Mouse (Mus musculus): ENCODE data around the gene Gprc5b. TPM values are rescaled to one million over a fixed set of nuclear protein-coding genes. Genes with fewer than 3 reads are reported as not detected.

Gprc5b gene
- polyA plus RNA-seq, 1 experiment = not detected

- TF ChIP-seq GATA1 (IDR thresholded peaks at IDR 0.05; ENCODE audit: low read length) = no peak
Observed at GRCm38 (mm10) chr7:118994231-118994842, 674 bp downstream of the Gprc5b start.

DNA sequence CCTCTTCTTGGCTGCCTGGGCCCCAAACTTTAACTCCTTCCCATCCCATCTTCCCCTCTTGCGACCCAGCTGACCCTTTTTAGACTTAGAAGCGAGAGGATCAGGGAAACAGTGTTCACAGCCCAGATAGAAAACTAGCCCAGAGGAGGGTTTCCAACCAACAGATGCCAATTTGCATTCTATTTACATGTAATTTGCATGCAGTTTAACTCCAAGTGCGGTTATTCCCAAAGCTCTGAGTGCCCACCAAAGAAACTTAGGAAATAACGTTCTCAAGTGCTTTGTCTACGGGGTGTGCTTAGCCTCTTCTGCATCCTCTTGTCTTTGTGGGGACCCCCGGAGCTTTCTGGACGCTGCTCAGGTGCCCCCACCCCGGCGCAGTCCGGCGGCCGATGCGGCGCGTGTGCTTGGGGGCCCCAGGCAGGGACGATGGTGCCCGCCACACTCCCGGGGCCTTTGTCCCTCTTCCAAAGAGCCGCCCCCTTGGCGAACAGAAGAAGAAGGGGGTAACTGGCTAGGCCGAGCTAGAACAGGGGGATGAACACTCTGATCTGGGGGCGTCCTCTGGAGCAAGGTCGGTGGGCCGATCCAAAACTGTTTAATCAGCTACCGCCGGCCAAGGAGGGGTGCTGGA lies 1.3 kb downstream of the Gprc5b start:
- TF ChIP-seq GATA1 (IDR thresholded peaks at IDR 0.05; ENCODE audit: low read length) = no peak

GRCm38 (mm10) chr7:118992623-118993405 lies 2.2 kb downstream of the Gprc5b start:
- TF ChIP-seq GATA1 (IDR thresholded peaks at IDR 0.05; ENCODE audit: low read length) = no peak

- no peak for TF ChIP-seq GATA1 (IDR thresholded peaks at IDR 0.05; ENCODE audit: low read length)
Observed at GRCm38 (mm10) chr7:118992080-118992560, 2.9 kb downstream of the Gprc5b start.

- TF ChIP-seq GATA1 (IDR thresholded peaks at IDR 0.05; ENCODE audit: low read length) = no peak
Observed at GRCm38 (mm10) chr7:118991341-118991884, 3.6 kb downstream of the Gprc5b start.

- TF ChIP-seq GATA1 (IDR thresholded peaks at IDR 0.05; ENCODE audit: low read length) = no peak
Observed at GRCm38 (mm10) chr7:118990282-118990681, 4.7 kb downstream of the Gprc5b start.

GRCm38 (mm10) chr7:118989275-118989856 lies 5.6 kb downstream of the Gprc5b start:
- TF ChIP-seq GATA1 (IDR thresholded peaks at IDR 0.05; ENCODE audit: low read length) = no peak

- TF ChIP-seq GATA1 (IDR thresholded peaks at IDR 0.05; ENCODE audit: low read length) = no peak
Observed at GRCm38 (mm10) chr7:118986369-118986768, 8.6 kb downstream of the Gprc5b start.

DNA sequence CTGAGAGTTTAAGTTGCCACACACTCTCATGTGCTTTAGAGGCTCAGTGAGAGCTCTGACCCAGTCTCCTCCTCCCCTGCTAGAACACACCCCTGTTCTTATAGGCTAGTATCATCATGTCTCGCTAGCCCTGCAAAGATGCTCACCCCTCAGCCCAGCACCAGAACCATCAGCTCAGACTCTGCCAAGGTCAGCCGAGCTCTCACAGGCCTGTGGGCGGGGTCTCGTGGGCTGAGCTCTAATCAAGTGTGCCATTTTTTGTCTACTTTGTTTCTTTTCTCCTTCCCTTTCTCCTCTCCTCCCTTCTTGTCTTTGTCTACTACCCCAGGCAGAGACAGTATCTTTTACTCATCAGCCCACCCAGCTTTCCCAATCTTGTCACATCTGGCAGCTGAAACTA lies 9.2 kb downstream of the Gprc5b start:
- TF ChIP-seq GATA1 (IDR thresholded peaks at IDR 0.05; ENCODE audit: low read length) = no peak

DNA sequence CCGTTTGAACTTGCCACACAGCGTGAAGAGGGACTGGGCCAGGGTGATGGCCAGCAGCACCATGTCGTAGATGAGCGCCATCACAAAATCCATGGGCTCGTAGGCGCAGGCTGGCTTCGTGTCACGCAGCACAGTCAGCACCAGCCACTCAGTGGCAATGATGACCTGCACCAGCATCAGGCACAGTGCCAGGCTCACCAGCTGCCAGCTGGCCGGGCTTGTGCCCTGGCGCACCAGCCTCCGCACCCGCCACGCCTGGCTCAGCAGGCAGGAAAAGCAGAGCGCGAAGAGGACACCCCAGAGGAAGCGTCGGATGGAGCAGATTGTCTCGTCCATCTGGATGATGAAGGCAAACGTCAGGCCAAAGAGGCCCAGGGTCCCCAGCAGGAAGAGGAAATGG lies 11.1 kb downstream of the Gprc5b start:
- no peak for TF ChIP-seq GATA1 (IDR thresholded peaks at IDR 0.05; ENCODE audit: low read length)

DNA sequence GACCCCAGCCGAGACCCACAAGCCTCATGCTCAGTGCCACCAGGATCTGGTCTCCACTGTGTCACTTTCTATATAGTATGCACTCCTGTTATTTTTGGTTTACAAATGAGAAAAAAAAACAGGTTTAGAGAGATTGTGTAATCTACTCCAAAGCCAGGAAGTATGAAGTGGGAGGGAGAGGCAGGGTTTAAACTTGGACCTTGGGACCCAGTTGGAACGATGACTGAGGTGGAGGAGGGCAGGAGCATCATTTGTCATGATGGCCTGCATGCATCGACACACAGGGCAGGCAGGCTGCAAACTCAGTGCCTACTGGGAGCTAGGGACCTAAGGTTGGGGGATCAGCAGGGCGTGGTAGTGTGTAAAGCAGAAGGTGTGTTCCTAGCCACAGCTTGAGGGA lies 12.4 kb downstream of the Gprc5b start:
- no peak for TF ChIP-seq GATA1 (IDR thresholded peaks at IDR 0.05; ENCODE audit: low read length)

DNA sequence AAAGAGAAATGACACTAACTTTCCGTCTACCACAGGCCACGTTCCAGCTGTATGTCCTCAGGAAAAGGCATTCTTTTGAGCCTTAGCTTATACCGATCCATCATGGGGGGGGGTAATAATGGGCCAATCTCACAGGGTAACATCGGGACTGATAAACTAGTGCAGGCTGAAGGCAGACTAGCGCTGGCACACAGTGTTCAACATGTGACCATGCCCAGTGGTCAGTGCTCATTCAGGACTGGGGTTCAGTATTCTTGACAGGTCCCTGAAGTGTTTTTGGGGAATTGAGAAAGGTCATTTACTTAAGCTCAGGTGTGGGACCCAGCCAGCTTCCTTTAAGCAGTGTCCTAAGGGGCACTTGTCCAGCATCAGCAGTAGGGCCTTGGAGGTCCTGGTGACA lies 13.2 kb downstream of the Gprc5b start:
- no peak for TF ChIP-seq GATA1 (IDR thresholded peaks at IDR 0.05; ENCODE audit: low read length)

GRCm38 (mm10) chr7:118981346-118981745 lies 13.7 kb downstream of the Gprc5b start:
- no peak for TF ChIP-seq GATA1 (IDR thresholded peaks at IDR 0.05; ENCODE audit: low read length)

DNA sequence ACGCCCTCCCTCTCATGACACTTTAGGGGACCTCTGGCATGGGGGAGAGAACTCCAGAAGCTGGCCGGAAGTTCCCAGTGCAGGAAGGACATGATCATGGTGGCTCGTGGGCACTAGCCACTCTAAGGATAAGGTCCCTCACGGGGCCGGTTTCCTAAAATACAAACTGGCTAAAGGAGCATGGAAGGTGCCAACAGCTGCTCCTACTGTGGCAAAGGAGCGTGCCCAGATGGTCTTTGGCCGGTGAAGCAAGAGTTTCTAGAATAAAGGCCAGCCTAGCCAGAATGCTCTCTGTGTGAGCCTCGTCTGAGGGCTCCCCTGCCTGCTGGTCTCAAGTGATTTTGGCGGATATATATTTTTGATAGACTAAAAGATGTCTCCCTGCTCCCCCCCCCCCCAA lies 15.3 kb downstream of the Gprc5b start:
- TF ChIP-seq GATA1 (IDR thresholded peaks at IDR 0.05; ENCODE audit: low read length) = no peak

GRCm38 (mm10) chr7:118979121-118979520 lies 15.9 kb downstream of the Gprc5b start:
- no peak for TF ChIP-seq GATA1 (IDR thresholded peaks at IDR 0.05; ENCODE audit: low read length)

DNA sequence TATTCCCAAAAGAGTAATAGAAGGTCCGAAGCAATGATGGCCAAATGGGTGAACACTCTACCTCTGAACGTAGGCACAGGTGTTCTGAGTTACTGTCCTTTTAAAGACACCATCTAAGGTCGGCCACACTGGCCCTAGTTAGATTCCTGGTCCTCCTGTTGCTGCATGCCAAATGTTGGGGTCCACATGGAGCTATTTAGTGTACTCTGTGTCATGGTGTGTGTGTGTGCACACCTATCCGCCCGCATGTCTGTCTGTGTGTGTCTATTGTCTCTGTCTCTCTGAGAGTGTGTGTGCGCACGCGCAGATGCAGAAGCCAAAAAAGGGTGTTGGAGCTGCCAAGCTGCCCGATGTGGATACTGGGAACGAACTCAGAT lies 17.9 kb downstream of the Gprc5b start:
- no peak for TF ChIP-seq GATA1 (IDR thresholded peaks at IDR 0.05; ENCODE audit: low read length)
